Mouse (Mus musculus): ENCODE measurements around the gene Flad1. TPM values are rescaled to one million over a fixed set of nuclear protein-coding genes. Genes with fewer than 3 reads are reported as not detected.

Gene Flad1
- polyA plus RNA-seq, 1 experiment, result 40.7 TPM

GRCm38 (mm10) chr3:89386438-89387420 is 24.9 kb downstream of the Flad1 start:
- 56% methylated on average over 17 of the region's 17 CpGs for WGBS
- no peak for DNase-seq (ENCODE audit: low read depth, low spot score)

- WGBS, result 60% methylated on average over 11 of the region's 11 CpGs
- DNase-seq (ENCODE audit: low read depth, low spot score), result no peak
Measured at GRCm38 (mm10) chr3:89385451-89385850, 26.2 kb downstream of the Flad1 start.

GRCm38 (mm10) chr3:89384331-89385076 is 27.2 kb downstream of the Flad1 start:
- no peak for DNase-seq (ENCODE audit: low read depth, low spot score)
- 47% methylated on average over 12 of the region's 12 CpGs for WGBS

- no peak for DNase-seq (ENCODE audit: low read depth, low spot score)
- WGBS, result 38% methylated on average over 5 of the region's 5 CpGs
Measured at GRCm38 (mm10) chr3:89383651-89384255, 27.9 kb downstream of the Flad1 start.

GRCm38 (mm10) chr3:89382950-89383349 is 28.7 kb downstream of the Flad1 start:
- DNase-seq (ENCODE audit: low read depth, low spot score), result no peak
- 76% methylated on average over 5 of the region's 5 CpGs for WGBS

- DNase-seq (ENCODE audit: low read depth, low spot score), result no peak
- WGBS, result 86% methylated on average over 9 of the region's 9 CpGs
Measured at GRCm38 (mm10) chr3:89382033-89382882, 29.4 kb downstream of the Flad1 start.

GRCm38 (mm10) chr3:89381233-89381632 is 30.4 kb downstream of the Flad1 start:
- 86% methylated on average over 11 of the region's 11 CpGs for WGBS
- no peak for DNase-seq (ENCODE audit: low read depth, low spot score)

GRCm38 (mm10) chr3:89380711-89381110 is 31.0 kb downstream of the Flad1 start:
- WGBS, result 92% methylated on average over 18 of the region's 18 CpGs

GRCm38 (mm10) chr3:89380291-89380690 is 31.4 kb downstream of the Flad1 start:
- 89% methylated on average over 14 of the region's 14 CpGs for WGBS
- no peak for DNase-seq (ENCODE audit: low read depth, low spot score)

More at GRCm38 (mm10) chr3:89380711-89381110, 31.0 kb downstream of the Flad1 start:
- no peak for DNase-seq (ENCODE audit: low read depth, low spot score)

- DNase-seq (ENCODE audit: low read depth, low spot score), result no peak
- WGBS, result 77% methylated on average over 31 of the region's 31 CpGs
Measured at GRCm38 (mm10) chr3:89379388-89380131, 32.1 kb downstream of the Flad1 start.

- no peak for DNase-seq (ENCODE audit: low read depth, low spot score)
Measured at GRCm38 (mm10) chr3:89378394-89379067, 33.1 kb downstream of the Flad1 start.

GRCm38 (mm10) chr3:89377831-89378230 is 33.8 kb downstream of the Flad1 start:
- DNase-seq (ENCODE audit: low read depth, low spot score), result no peak
- WGBS, result 77% methylated on average over 4 of the region's 4 CpGs

More at GRCm38 (mm10) chr3:89378394-89379067, 33.1 kb downstream of the Flad1 start:
- WGBS, result 5% methylated on average over 29 of the region's 29 CpGs

- WGBS, result 17% methylated on average over 5 of the region's 5 CpGs
- DNase-seq (ENCODE audit: low read depth, low spot score), result no peak
Measured at GRCm38 (mm10) chr3:89373581-89374231, 38.0 kb downstream of the Flad1 start.

- no peak for DNase-seq (ENCODE audit: low read depth, low spot score)
- 48% methylated on average over 11 of the region's 11 CpGs for WGBS
Measured at GRCm38 (mm10) chr3:89367338-89367737, 44.3 kb downstream of the Flad1 start.

- WGBS, result 51% methylated on average over 20 of the region's 20 CpGs
- DNase-seq (ENCODE audit: low read depth, low spot score), result no peak
Measured at GRCm38 (mm10) chr3:89365486-89366414, 45.9 kb downstream of the Flad1 start.

- no peak for DNase-seq (ENCODE audit: low read depth, low spot score)
- 89% methylated on average over 11 of the region's 11 CpGs for WGBS
Measured at GRCm38 (mm10) chr3:89365153-89365485, 46.6 kb downstream of the Flad1 start, which contains the start of gene Dcst1. TSS of gene Dcst1 (minus strand) at chr3:89365253.

Measured in large intestine, adult 2 months (tissue).